ENCODE assay signal across 16 mouse cellular contexts in the genomic region with DNA sequence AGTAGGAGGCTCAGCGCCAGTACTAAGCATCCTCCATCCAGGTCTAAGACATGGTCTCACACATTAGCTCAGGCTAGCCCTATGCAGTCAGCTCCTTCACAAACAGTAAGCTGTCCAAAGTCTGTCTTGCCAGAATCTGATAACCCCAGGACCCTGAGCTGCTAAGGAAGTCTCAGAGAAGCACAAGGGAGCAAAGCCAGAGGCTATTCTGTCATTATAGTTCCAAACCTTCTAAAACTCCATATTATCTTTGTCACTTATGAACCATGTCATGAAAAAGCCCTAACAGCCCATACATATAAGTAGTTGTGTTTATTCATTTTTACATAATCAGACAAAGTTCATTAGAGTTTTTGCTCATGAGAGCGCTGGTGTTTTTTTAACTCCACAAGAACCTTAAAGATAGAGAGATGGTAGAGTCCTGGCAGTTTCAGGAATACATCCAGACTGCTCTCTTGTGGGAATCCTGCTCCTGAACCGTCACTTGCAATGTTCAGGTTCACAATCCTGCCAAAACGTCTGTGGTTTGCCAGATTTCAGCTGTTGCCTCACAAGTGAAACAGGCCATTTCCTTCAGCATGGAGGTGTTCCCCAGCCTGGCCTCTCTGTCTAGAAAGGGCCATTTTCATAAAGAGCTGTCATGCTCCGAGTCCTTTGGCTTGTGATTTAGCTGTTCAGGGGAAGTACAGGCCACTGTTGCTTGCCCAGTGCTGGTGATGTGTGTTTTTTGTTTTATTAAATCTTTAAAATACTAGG.
A peak's percentile ranks its signal among the peaks of the same experiment; 100 is the strongest.
DNase-seq lines count a peak whose midpoint lies in the region; ATAC-seq and TF ChIP-seq lines count a peak whose summit lies in the region.
"Had no signal": no experiment of that assay in that cellular context is flagged by ENCODE, and none has a peak within 500 bp of the region (broad histone marks: within the 10 kb centered on the region; RNA-seq: fewer than 3 reads in every experiment).

No protein-coding gene starts in this region.

- 67% methylated on average over 5 of the region's 5 CpGs for WGBS in hindbrain, postnatal 0 days
- 81% methylated on average over 5 of the region's 5 CpGs for WGBS in hindbrain, embryonic 12.5 days
- WGBS in lung, embryonic 16.5 days: 50% methylated on average over 5 of the region's 5 CpGs
- 79% methylated on average over 5 of the region's 5 CpGs for WGBS in limb, embryonic 10.5 days

- DNase-seq in hindbrain, postnatal 0 days (ENCODE audit: low spot score): no peak
- DNase-seq in lung, postnatal 10 days: no peak
- DNase-seq in limb, embryonic 10.5 days (ENCODE audit: low spot score): no peak
- no peak for DNase-seq in layer of hippocampus, adult 8-10 months (ENCODE audit: low spot score in 2 of 2)
- no peak for DNase-seq in B cell, adult 2 months
- no peak for DNase-seq in adrenal gland, adult 2 months
- DNase-seq: adrenal gland, postnatal 14 days; cerebellum, postnatal 25 days; liver; thymus, postnatal 14 days had no signal

- no peak for TF ChIP-seq CTCF in hindbrain, postnatal 0 days (IDR thresholded peaks at IDR 0.05; ENCODE audit: low read depth)

- H3K9ac ChIP-seq in hindbrain, postnatal 0 days (replicated peaks; ENCODE audit: low read length): no peak overlapping the region
- no peak overlapping the region for H3K9ac ChIP-seq in hindbrain, embryonic 12.5 days
- H3K9ac ChIP-seq in lung, embryonic 16.5 days (ENCODE audit: low read length): no peak overlapping the region
- H3K9ac ChIP-seq: hindbrain, embryonic 15.5 days; neural tube, embryonic 15.5 days had no signal

- H3K27me3 ChIP-seq in hindbrain, postnatal 0 days (ENCODE audit: insufficient read depth, low read length): no peaks in the 10 kb centered on the region
- no peaks in the 10 kb centered on the region for H3K27me3 ChIP-seq in hindbrain, embryonic 12.5 days
- no peaks in the 10 kb centered on the region for H3K27me3 ChIP-seq in lung, embryonic 16.5 days (ENCODE audit: control insufficient read depth, insufficient read depth, low read depth, low read length)
- H3K27me3 ChIP-seq in limb, embryonic 10.5 days (ENCODE audit: low read depth, poor library complexity, severe bottlenecking): no peaks in the 10 kb centered on the region
- H3K27me3 ChIP-seq: hindbrain, embryonic 15.5 days; neural tube, embryonic 15.5 days had no signal

- no peak overlapping the region for H3K4me2 ChIP-seq in hindbrain, postnatal 0 days (ENCODE audit: low read depth, low read length)
- no peak overlapping the region for H3K4me2 ChIP-seq in hindbrain, embryonic 12.5 days (replicated peaks)
- no peak overlapping the region for H3K4me2 ChIP-seq in lung, embryonic 16.5 days (ENCODE audit: low read depth, low read length)
- H3K4me2 ChIP-seq: hindbrain, embryonic 15.5 days; neural tube, embryonic 15.5 days had no signal

- H3K9me3 ChIP-seq in hindbrain, postnatal 0 days (ENCODE audit: low read length): no peaks in the 10 kb centered on the region
- H3K9me3 ChIP-seq in hindbrain, embryonic 12.5 days (replicated peaks): no peaks in the 10 kb centered on the region
- H3K9me3 ChIP-seq in lung, embryonic 16.5 days (ENCODE audit: control insufficient read depth, low read length): no peaks in the 10 kb centered on the region
- no peaks in the 10 kb centered on the region for H3K9me3 ChIP-seq in limb, embryonic 10.5 days (replicated peaks)
- H3K9me3 ChIP-seq: hindbrain, embryonic 15.5 days; neural tube, embryonic 15.5 days had no signal

- H3K36me3 ChIP-seq in hindbrain, postnatal 0 days (ENCODE audit: insufficient read depth, low read length): no peaks in the 10 kb centered on the region
- H3K36me3 ChIP-seq in hindbrain, embryonic 12.5 days: no peaks in the 10 kb centered on the region
- no peaks in the 10 kb centered on the region for H3K36me3 ChIP-seq in lung, embryonic 16.5 days (ENCODE audit: control insufficient read depth, insufficient read depth, low read length)
- H3K36me3 ChIP-seq in limb, embryonic 10.5 days: no peaks in the 10 kb centered on the region
- H3K36me3 ChIP-seq: hindbrain, embryonic 15.5 days; neural tube, embryonic 15.5 days had no signal

- H3K4me3 ChIP-seq in hindbrain, postnatal 0 days (ENCODE audit: low read length): no peak overlapping the region
- no peak overlapping the region for H3K4me3 ChIP-seq in hindbrain, embryonic 12.5 days
- no peak overlapping the region for H3K4me3 ChIP-seq in lung, embryonic 16.5 days (ENCODE audit: low read length)
- no peak overlapping the region for H3K4me3 ChIP-seq in limb, embryonic 10.5 days
- H3K4me3 ChIP-seq: hindbrain, embryonic 15.5 days; neural tube, embryonic 15.5 days had no signal

- ATAC-seq in hindbrain, postnatal 0 days: no peak
- no peak for ATAC-seq in hindbrain, embryonic 12.5 days (ENCODE audit: low FRiP score)
- ATAC-seq in lung, embryonic 16.5 days (ENCODE audit: low read depth): peak; percentile 64
- ATAC-seq: forebrain, embryonic 14.5 days had no signal

- H3K4me1 ChIP-seq in hindbrain, postnatal 0 days (ENCODE audit: insufficient read depth, low read length): no peaks in the 10 kb centered on the region
- H3K4me1 ChIP-seq in hindbrain, embryonic 12.5 days: no peaks in the 10 kb centered on the region
- peaks cover 29% of the 10 kb centered on the region for H3K4me1 ChIP-seq in lung, embryonic 16.5 days (replicated peaks; ENCODE audit: control insufficient read depth, insufficient read depth, low read length)
- peaks cover 41% of the 10 kb centered on the region for H3K4me1 ChIP-seq in limb, embryonic 10.5 days
- H3K4me1 ChIP-seq: hindbrain, embryonic 15.5 days had no signal

- peak overlapping the region; percentile 45; the same call in 1 of the 2 replicates for H3K27ac ChIP-seq in hindbrain, postnatal 0 days
- no peak overlapping the region for H3K27ac ChIP-seq in hindbrain, embryonic 12.5 days
- no peak overlapping the region for H3K27ac ChIP-seq in lung, embryonic 16.5 days (ENCODE audit: low read length)
- H3K27ac ChIP-seq in limb, embryonic 10.5 days: peak overlapping the region; percentile 36; the same call in 1 of the 2 replicates
- H3K27ac ChIP-seq: hindbrain, embryonic 15.5 days; macrophage; neural tube, embryonic 15.5 days had no signal

Comparison
In these comparisons a context has a peak if more than half of its experiments do, and no peak if none do; other contexts are left out.
1. H3K27ac ChIP-seq: peak in hindbrain, postnatal 0 days (single experiment) and limb, embryonic 10.5 days (single experiment); none in hindbrain, embryonic 12.5 days (single experiment) and lung, embryonic 16.5 days (single experiment).